Mouse (Mus musculus): ENCODE results near the gene Fmnl2. TPM values are rescaled to one million over a fixed set of nuclear protein-coding genes. Genes with fewer than 3 reads are reported as not detected.
A peak's percentile ranks its signal among the peaks of the same experiment; 100 is the strongest.

Fmnl2 gene
- polyA plus RNA-seq, 1 experiment from 2014 or later, result 7.9 TPM

DNA sequence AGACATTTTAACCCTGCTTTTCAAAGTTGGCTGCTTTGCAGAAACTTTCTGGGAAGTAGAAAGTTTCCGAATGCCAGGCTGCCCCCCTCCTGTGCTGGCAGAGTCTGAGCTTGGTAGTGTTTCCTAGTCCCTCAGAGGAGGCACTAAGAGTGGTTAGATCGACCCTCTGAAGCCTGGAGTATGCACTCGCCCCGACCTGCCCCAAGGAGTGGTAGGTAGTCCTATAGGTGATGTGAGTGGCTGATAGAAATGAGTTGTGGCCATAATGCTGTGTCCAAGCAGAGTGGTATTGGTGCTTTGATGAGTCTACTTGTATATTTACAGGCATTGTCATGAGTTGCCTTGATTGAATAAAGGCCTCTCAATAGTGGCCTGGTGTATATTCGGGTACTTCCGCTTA lies 116.4 kb downstream of the Fmnl2 start:
- Histone ChIP-seq H3K36me3 (no peaks in the 10 kb centered on the region), H3K4me1 (peaks cover 52% of the 10 kb centered on the region), H3K4me3 (no peak overlapping the region), H3K9me3 (replicated peaks) (no peaks in the 10 kb centered on the region), H3K27me3 (ENCODE audit: low read depth, poor library complexity, severe bottlenecking) (no peaks in the 10 kb centered on the region), H3K27ac (no peak overlapping the region)
- 88% methylated on average over 6 of the region's 6 CpGs for WGBS
- DNase-seq (ENCODE audit: low spot score), result no peak

DNA sequence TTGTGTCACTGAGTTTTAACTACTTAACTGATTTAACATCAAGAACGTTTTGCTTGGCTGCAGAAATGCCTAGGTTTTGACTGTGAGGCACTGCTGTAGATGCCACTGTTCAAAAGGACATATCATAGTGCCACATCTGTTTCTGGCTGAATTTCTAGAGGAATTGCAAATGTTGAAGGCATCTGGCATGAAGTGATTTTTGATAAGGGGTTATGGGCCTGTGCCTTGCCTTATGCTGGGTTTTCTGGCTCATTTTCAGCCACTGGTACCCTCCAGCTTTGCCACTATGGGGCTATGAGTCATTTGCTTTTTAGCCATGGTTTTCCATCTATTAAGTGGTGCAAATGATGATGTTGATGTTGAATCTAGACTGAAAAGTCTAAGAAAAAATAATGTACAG lies 117.1 kb downstream of the Fmnl2 start:
- Histone ChIP-seq H3K27ac (no peak overlapping the region), H3K4me1 (peaks cover 52% of the 10 kb centered on the region), H3K4me3 (no peak overlapping the region), H3K36me3 (no peaks in the 10 kb centered on the region), H3K27me3 (ENCODE audit: low read depth, poor library complexity, severe bottlenecking) (no peaks in the 10 kb centered on the region), H3K9me3 (replicated peaks) (no peaks in the 10 kb centered on the region)
- 85% methylated on average over 1 of the region's 1 CpGs for WGBS
- no peak for DNase-seq (ENCODE audit: low spot score)

DNA sequence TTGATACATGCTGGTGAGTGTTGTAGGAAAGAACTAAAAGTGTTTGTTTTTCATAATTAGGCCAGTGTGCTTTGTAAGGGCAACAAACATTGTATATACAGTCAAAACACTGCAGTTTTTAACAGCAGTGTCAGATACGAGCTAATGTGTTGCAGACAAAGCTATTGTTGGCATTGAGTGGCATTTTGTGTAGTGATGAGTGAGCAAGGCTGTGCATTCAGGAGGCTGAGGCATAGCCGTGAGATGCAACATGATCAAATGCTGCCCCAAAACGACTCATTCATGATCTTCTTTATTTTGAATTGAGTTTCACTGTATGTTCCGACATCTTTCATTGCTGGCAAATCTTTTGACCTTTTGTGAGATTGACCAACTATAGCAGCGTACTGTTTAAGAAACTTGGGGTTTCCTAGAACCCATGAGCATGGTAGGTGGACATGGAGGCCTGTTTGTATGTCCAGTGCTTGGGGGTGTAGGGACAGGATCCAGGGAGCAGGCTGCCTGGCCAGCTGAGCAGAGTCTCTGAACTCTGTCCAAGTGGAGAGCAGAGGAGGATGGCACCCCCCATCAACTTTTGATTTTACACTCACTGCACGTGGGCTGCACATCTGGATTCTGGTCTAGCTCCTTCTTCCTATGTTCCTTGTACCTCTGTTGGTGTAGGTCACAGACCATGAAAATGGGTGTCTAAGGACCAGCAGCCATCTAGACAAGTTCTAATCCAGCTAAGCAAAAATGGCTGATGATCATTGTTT lies 120.4 kb downstream of the Fmnl2 start:
- no peak overlapping the region for H3K4me3 ChIP-seq
- WGBS, result 86% methylated on average over 6 of the region's 6 CpGs
- H3K27ac ChIP-seq, result no peak overlapping the region
- H3K27me3 ChIP-seq (ENCODE audit: low read depth, poor library complexity, severe bottlenecking), result no peaks in the 10 kb centered on the region
- H3K36me3 ChIP-seq, result no peaks in the 10 kb centered on the region
- no peaks in the 10 kb centered on the region for H3K9me3 ChIP-seq (replicated peaks)
- DNase-seq (ENCODE audit: low spot score), result no peak
- peaks cover 54% of the 10 kb centered on the region for H3K4me1 ChIP-seq

DNA sequence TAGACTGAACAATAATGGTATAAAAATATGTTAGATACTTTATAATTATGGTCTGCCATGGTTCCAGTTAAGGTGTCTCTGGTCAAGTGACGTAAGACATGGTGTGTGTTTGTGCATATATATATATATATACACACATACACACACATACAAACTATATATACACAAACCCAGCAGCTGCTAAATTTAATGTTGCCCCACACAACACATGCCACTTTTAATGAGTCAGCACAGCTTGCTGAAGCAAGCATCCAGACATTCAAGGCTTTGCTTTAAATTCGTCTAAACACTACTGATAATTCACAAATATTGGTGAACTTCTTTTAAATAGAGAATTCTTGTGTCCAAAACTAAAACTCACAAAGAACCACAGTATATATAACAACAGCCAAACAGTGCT lies 121.1 kb downstream of the Fmnl2 start:
- no peak for DNase-seq (ENCODE audit: low spot score)
- Histone ChIP-seq H3K4me1 (peaks cover 48% of the 10 kb centered on the region), H3K4me3 (no peak overlapping the region), H3K36me3 (no peaks in the 10 kb centered on the region), H3K27ac (no peak overlapping the region), H3K27me3 (ENCODE audit: low read depth, poor library complexity, severe bottlenecking) (no peaks in the 10 kb centered on the region), H3K9me3 (replicated peaks) (no peaks in the 10 kb centered on the region)
- WGBS, result 87% methylated on average over 2 of the region's 2 CpGs

DNA sequence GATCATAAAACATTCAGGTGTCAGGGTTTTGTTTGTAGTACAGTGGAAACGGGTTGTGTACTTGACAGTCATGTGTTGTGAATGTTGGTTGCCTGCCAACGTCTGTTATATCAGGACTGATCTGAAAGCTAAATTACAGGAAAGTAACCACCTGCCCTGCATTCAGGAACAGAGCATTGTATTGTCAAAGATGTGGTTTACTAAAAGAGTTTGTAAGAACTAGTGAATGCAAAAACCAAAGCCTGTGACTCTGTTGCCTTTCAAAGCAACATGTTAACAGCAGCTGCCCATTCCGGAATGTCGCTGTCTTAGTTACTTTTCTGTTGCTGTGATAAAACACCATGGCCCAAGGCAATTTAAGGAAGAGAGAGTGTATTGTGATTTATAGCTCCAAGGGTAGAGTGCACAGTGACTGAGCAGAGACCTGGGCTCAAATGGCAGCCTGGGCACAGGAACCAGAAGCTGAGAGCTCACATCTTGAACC lies 121.7 kb downstream of the Fmnl2 start:
- Histone ChIP-seq H3K9me3 (replicated peaks) (no peaks in the 10 kb centered on the region), H3K4me1 (peaks cover 44% of the 10 kb centered on the region), H3K4me3 (no peak overlapping the region), H3K27me3 (ENCODE audit: low read depth, poor library complexity, severe bottlenecking) (no peaks in the 10 kb centered on the region), H3K36me3 (no peaks in the 10 kb centered on the region), H3K27ac (peak overlapping the region; percentile 11; the same call in 1 of the 2 replicates)
- peak; percentile 19 for DNase-seq (ENCODE audit: low spot score)
- WGBS, result 21% methylated on average over 4 of the region's 4 CpGs

DNA sequence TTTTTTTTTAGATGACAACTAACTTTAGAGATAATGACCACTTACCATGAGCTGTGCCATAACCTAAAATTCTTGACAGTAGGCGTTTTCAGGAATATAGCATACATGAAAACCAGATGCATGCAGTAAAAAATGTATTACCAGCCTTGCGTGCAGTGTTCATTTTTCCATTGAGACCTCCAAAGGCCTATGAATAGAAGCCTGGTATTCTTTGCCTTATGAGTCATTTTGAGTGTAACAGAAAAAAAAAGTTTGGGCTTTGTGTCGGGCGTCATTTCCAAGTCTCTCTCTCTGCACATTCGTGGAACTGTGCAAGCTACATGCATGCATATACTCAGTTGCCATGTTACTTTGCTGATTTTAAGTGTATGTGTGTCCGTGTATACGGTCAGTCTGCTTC lies 123.5 kb downstream of the Fmnl2 start:
- Histone ChIP-seq H3K27me3 (ENCODE audit: low read depth, poor library complexity, severe bottlenecking) (no peaks in the 10 kb centered on the region), H3K4me1 (peaks cover 58% of the 10 kb centered on the region), H3K36me3 (no peaks in the 10 kb centered on the region), H3K9me3 (replicated peaks) (no peaks in the 10 kb centered on the region), H3K4me3 (no peak overlapping the region), H3K27ac (no peak overlapping the region)
- WGBS, result 90% methylated on average over 7 of the region's 7 CpGs
- no peak for DNase-seq (ENCODE audit: low spot score)

DNA sequence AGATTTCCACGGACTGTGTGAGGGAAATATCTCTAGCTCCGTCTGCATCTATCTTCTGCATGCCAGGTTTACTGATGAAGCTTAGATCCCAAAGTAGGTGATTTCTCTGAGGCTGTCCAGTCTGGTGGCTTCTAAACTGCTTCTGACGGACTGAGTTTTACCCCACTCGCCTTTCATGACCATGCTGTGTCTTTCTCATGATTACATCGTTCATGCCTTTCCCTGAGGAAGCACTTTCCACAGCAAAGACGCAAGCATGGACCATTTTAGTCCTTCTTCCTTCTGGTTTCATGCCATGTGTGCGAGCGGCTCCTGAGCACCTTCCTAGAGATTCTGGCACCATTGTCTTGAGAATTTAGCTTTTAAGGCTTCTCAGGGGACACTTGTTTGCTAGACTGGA lies 123.9 kb downstream of the Fmnl2 start:
- Histone ChIP-seq H3K4me3 (no peak overlapping the region), H3K27ac (no peak overlapping the region), H3K4me1 (peaks cover 55% of the 10 kb centered on the region), H3K27me3 (ENCODE audit: low read depth, poor library complexity, severe bottlenecking) (no peaks in the 10 kb centered on the region), H3K9me3 (replicated peaks) (no peaks in the 10 kb centered on the region), H3K36me3 (no peaks in the 10 kb centered on the region)
- DNase-seq (ENCODE audit: low spot score), result no peak
- WGBS, result 89% methylated on average over 8 of the region's 8 CpGs

DNA sequence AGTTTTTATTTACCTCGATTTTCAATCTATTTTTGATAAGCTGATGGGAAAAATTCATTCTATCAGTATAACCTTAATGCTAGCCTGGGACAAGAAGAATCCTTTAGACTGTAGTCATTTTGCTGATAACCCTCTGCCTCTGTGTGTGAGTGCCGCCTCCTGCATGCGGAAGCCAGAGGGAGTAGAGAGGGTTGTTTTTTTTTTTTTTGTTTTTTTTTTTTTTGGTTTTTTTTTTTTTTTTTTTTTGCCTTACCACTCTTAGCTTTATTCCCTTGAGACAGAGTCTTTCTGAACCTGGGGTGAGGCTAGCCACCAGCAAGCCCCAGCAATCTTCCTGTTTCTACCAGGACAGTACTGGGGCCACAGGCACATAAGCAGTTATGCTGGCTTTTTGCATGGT lies 124.8 kb downstream of the Fmnl2 start:
- DNase-seq (ENCODE audit: low spot score), result no peak
- Histone ChIP-seq H3K27me3 (ENCODE audit: low read depth, poor library complexity, severe bottlenecking) (no peaks in the 10 kb centered on the region), H3K36me3 (no peaks in the 10 kb centered on the region), H3K9me3 (replicated peaks) (no peaks in the 10 kb centered on the region), H3K4me3 (no peak overlapping the region), H3K4me1 (peaks cover 49% of the 10 kb centered on the region), H3K27ac (no peak overlapping the region)
- 93% methylated on average over 3 of the region's 3 CpGs for WGBS

DNA sequence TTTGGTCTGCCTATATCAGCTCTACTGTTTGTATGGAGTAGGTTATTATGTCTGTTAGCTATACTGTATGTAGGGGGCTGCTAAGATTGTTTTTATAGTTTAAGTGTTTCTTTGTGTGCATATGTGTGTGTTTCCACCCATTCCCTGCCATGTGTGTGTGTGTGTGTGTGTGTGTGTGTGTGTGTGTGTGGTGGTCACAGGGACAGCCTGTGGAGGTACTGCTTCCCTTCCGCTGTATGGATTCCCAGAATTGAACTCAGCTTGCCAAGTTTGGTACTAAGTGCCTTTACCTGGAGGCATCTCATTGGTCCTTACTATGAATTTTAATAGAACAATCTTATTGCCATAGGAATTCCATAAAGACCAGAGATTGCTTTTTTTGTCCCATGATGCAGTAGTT lies 126.9 kb downstream of the Fmnl2 start:
- no peaks in the 10 kb centered on the region for H3K36me3 ChIP-seq
- no peak overlapping the region for H3K27ac ChIP-seq
- no peaks in the 10 kb centered on the region for H3K27me3 ChIP-seq (ENCODE audit: low read depth, poor library complexity, severe bottlenecking)
- no peak overlapping the region for H3K4me3 ChIP-seq
- peaks cover 32% of the 10 kb centered on the region for H3K4me1 ChIP-seq
- 94% methylated on average over 1 of the region's 1 CpGs for WGBS
- no peak for DNase-seq (ENCODE audit: low spot score)
- H3K9me3 ChIP-seq (replicated peaks), result no peaks in the 10 kb centered on the region

DNA sequence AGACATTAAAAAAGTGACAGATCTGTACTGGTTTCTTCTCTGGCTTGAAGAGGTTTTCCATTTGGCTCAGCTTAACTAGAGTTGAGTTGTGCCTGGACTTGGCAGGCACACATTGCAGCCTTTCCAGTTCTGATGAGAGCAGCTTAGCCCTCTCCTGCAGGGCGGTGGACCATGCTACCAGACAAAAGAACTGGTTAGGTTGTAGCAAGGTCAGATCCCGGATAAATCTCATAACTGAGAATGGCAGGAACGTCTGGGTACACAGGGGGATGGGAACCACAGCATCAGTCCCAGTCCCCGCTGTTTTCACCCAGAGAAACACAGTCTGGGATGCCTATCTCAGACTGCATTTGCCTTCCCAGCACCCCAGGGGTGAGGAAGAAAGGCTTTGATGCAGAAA lies 127.5 kb downstream of the Fmnl2 start:
- WGBS, result 81% methylated on average over 4 of the region's 4 CpGs
- DNase-seq (ENCODE audit: low spot score), result no peak
- no peak overlapping the region for H3K4me3 ChIP-seq

DNA sequence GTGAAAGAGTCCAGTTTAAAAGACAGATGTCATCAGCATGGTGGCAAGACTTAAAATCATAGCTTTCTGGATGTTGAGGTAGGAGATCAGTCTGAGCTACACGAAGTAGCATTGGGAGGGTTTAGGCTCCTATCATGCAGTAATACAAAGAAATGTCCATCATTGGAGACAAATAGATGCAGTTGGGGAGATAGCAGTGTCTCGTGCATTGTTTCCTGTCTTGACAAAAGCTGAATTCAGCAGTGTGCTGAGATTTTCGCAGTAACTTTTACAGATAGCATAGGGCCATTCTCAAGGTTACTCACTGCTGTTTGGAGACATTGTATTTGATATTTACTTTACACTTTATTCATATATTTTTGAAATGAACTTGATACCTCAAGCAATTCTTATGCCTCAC lies 128.7 kb downstream of the Fmnl2 start:
- peaks cover 21% of the 10 kb centered on the region for H3K4me1 ChIP-seq
- DNase-seq (ENCODE audit: low spot score), result no peak
- H3K27me3 ChIP-seq (ENCODE audit: low read depth, poor library complexity, severe bottlenecking), result no peaks in the 10 kb centered on the region
- no peaks in the 10 kb centered on the region for H3K9me3 ChIP-seq (replicated peaks)
- H3K4me3 ChIP-seq, result no peak overlapping the region
- 86% methylated on average over 3 of the region's 3 CpGs for WGBS
- H3K36me3 ChIP-seq, result 0 out of 2 replicates have a peak, but pooled peaks cover 3% of the 10 kb centered on the region
- H3K27ac ChIP-seq, result no peak overlapping the region

More for the DNA sequence above, 127.5 kb downstream of the Fmnl2 start:
- Histone ChIP-seq H3K9me3 (replicated peaks) (no peaks in the 10 kb centered on the region), H3K27me3 (ENCODE audit: low read depth, poor library complexity, severe bottlenecking) (no peaks in the 10 kb centered on the region), H3K36me3 (0 out of 2 replicates have a peak, but pooled peaks cover 3% of the 10 kb centered on the region), H3K4me1 (peaks cover 26% of the 10 kb centered on the region), H3K27ac (no peak overlapping the region)

DNA sequence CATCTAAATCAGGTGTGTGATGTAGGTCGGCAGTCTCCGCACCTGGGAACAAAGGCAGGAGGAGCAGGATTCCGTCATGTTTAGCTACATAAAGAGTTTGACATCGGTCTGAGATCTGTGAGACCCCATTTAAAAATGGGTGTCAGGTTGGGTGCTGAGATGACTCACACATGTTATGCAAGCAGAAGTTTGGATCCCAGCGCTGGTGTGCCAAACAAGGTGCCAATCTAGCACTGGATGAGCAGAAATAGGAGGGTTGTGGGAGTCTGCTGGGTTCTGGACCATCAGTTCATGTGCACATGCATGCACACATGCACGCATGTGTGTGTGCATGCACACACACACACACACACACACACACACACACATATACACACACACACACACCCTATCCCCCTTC lies 129.4 kb downstream of the Fmnl2 start:
- 91% methylated on average over 6 of the region's 6 CpGs for WGBS
- Histone ChIP-seq H3K9me3 (replicated peaks) (no peaks in the 10 kb centered on the region), H3K4me3 (no peak overlapping the region)

DNA sequence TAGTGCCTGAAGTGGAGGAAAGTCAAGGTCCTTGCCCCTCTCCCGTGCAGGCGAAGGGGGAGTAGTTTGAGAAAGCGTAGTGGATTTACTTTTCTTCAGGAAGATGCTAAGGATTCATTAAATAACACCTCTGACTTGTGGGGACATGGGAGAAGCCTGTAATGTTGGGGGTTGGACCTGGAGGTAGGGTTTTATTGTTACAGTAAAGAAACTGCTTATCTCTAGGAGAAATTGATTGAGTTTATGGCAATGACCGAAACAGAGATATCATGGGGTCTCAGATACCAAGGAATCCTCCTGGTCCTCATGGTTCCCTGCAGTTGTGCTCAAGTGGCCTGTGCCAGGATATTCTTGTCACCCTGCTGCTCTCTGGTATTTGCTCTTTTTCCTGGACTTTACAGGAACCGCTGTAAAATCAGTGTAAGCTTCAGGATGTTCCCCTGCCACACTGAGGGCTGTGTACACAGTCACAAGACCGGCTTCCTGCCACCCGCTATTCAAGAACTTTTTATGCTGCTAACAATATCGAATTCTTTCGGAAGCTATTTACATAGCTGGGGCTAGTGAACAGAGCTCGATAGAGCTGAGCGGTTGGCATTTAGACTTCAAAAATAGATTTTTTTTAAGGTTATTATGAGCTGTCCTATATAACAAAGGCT lies 130.1 kb downstream of the Fmnl2 start:
- H3K27ac ChIP-seq, result no peak overlapping the region
- WGBS, result 93% methylated on average over 11 of the region's 11 CpGs
- H3K27me3 ChIP-seq (ENCODE audit: low read depth, poor library complexity, severe bottlenecking), result no peaks in the 10 kb centered on the region
- H3K36me3 ChIP-seq, result 0 out of 2 replicates have a peak, but pooled peaks cover 3% of the 10 kb centered on the region
- no peak for DNase-seq (ENCODE audit: low spot score)
- no peak overlapping the region for H3K4me3 ChIP-seq
- no peaks in the 10 kb centered on the region for H3K9me3 ChIP-seq (replicated peaks)
- H3K4me1 ChIP-seq, result peaks cover 25% of the 10 kb centered on the region

More for the DNA sequence above, 129.4 kb downstream of the Fmnl2 start:
- Histone ChIP-seq H3K27ac (no peak overlapping the region), H3K4me1 (peaks cover 25% of the 10 kb centered on the region), H3K27me3 (ENCODE audit: low read depth, poor library complexity, severe bottlenecking) (no peaks in the 10 kb centered on the region), H3K36me3 (0 out of 2 replicates have a peak, but pooled peaks cover 3% of the 10 kb centered on the region)
- no peak for DNase-seq (ENCODE audit: low spot score)

Data from limb, embryonic 10.5 days (tissue).